8 mouse cellular contexts compared by ENCODE assay signal in genomic region chr17:44734501-44735222, GRCm38 (mm10). TPM values are rescaled to one million over a fixed set of nuclear protein-coding genes. Genes with fewer than 3 reads are reported as not detected.
DNase-seq lines count a peak whose midpoint lies in the region; ATAC-seq and TF ChIP-seq lines count a peak whose summit lies in the region.

No protein-coding gene starts in this region.

- peaks cover 19% of the 10 kb centered on the region for H3K27me3 ChIP-seq in hindbrain, postnatal 0 days (ENCODE audit: insufficient read depth, low read length)
- peaks cover 65% of the 10 kb centered on the region for H3K27me3 ChIP-seq in limb, embryonic 13.5 days
- peaks cover 77% of the 10 kb centered on the region for H3K27me3 ChIP-seq in midbrain, embryonic 14.5 days (ENCODE audit: control insufficient read depth, insufficient read depth, low read length)
- H3K27me3 ChIP-seq in stomach, embryonic 14.5 days (ENCODE audit: control insufficient read depth, insufficient read depth, low read length), result peaks cover 35% of the 10 kb centered on the region

- H3K36me3 ChIP-seq in hindbrain, postnatal 0 days (ENCODE audit: insufficient read depth, low read length), result no peaks in the 10 kb centered on the region
- no peaks in the 10 kb centered on the region for H3K36me3 ChIP-seq in limb, embryonic 13.5 days
- H3K36me3 ChIP-seq in midbrain, embryonic 14.5 days (ENCODE audit: control insufficient read depth, insufficient read depth, low read length), result no peaks in the 10 kb centered on the region
- H3K36me3 ChIP-seq in stomach, embryonic 14.5 days (ENCODE audit: control insufficient read depth, insufficient read depth, low read length), result no peaks in the 10 kb centered on the region

- no peak for ATAC-seq in hindbrain, postnatal 0 days
- ATAC-seq in limb, embryonic 13.5 days (ENCODE audit: low FRiP score, low read depth), result no peak
- peak; percentile 15; the same call in 1 of the 2 replicates for ATAC-seq in midbrain, embryonic 14.5 days (ENCODE audit: low FRiP score, low TSS enrichment)
- ATAC-seq in stomach, embryonic 14.5 days (ENCODE audit: insufficient number of reproducible peaks, insufficient read depth, low FRiP score, low read depth), result 0 out of 2 replicates have a peak, but pooled peaks have one; percentile 47

- peak overlapping the region; percentile 66 for H3K4me2 ChIP-seq in hindbrain, postnatal 0 days (ENCODE audit: low read depth, low read length)
- H3K4me2 ChIP-seq in limb, embryonic 13.5 days (replicated peaks), result peak overlapping the region; percentile 89
- peak overlapping the region; percentile 97 for H3K4me2 ChIP-seq in midbrain, embryonic 14.5 days (ENCODE audit: low read length)
- peak overlapping the region; percentile 91 for H3K4me2 ChIP-seq in stomach, embryonic 14.5 days (replicated peaks; ENCODE audit: low read depth, low read length)

- TF ChIP-seq CTCF in hindbrain, postnatal 0 days (IDR thresholded peaks at IDR 0.05; ENCODE audit: low read depth), result no peak

- peak; percentile 47 for DNase-seq in layer of hippocampus, adult 11-12 months (ENCODE audit: low spot score)
- no peak for DNase-seq in layer of hippocampus, adult 9-10 months (ENCODE audit: low spot score)
- DNase-seq in cerebellum, postnatal 25 days, result peak; percentile 26 to 53
- DNase-seq in gastrocnemius, postnatal 14 days, result peak; percentile 39
- DNase-seq in hindbrain, postnatal 0 days (ENCODE audit: low spot score), result peak; percentile 17
- peak; percentile 57 for DNase-seq in midbrain, embryonic 14.5 days

- no peaks in the 10 kb centered on the region for H3K9me3 ChIP-seq in hindbrain, postnatal 0 days (ENCODE audit: low read length)
- H3K9me3 ChIP-seq in limb, embryonic 13.5 days, result no peaks in the 10 kb centered on the region
- no peaks in the 10 kb centered on the region for H3K9me3 ChIP-seq in midbrain, embryonic 14.5 days (ENCODE audit: control insufficient read depth, low read length)
- H3K9me3 ChIP-seq in stomach, embryonic 14.5 days (ENCODE audit: control insufficient read depth, low read depth, low read length), result no peaks in the 10 kb centered on the region

- no peak overlapping the region for H3K27ac ChIP-seq in hindbrain, postnatal 0 days
- peak overlapping the region; percentile 87 for H3K27ac ChIP-seq in limb, embryonic 13.5 days
- H3K27ac ChIP-seq in midbrain, embryonic 14.5 days (replicated peaks; ENCODE audit: low read depth, low read length), result no peak overlapping the region
- no peak overlapping the region for H3K27ac ChIP-seq in stomach, embryonic 14.5 days (ENCODE audit: low read length)

- WGBS in hindbrain, postnatal 0 days, result 1% methylated on average over 48 of the region's 48 CpGs
- WGBS in limb, embryonic 13.5 days, result under 1% methylated on average over 48 of the region's 48 CpGs
- WGBS in midbrain, embryonic 14.5 days, result under 1% methylated on average over 48 of the region's 48 CpGs
- WGBS in stomach, embryonic 14.5 days, result under 1% methylated on average over 48 of the region's 48 CpGs

- intact Hi-C loops in gastrocnemius, postnatal 14 days (cut with DNase I; ENCODE audit: low total_unique reads), result loop anchor here (10.0 kb wide), 1 partner anchor 70 kb away; no protein-coding TSS in a partner anchor

- H3K4me1 ChIP-seq in hindbrain, postnatal 0 days (ENCODE audit: insufficient read depth, low read length), result peaks cover 6% of the 10 kb centered on the region; the same call in 1 of the 2 replicates
- H3K4me1 ChIP-seq in limb, embryonic 13.5 days, result peaks cover 32% of the 10 kb centered on the region
- H3K4me1 ChIP-seq in midbrain, embryonic 14.5 days (ENCODE audit: control insufficient read depth, insufficient read depth, low read length), result peaks cover 20% of the 10 kb centered on the region
- H3K4me1 ChIP-seq in stomach, embryonic 14.5 days (ENCODE audit: control insufficient read depth, insufficient read depth, low read length), result peaks cover 11% of the 10 kb centered on the region; the same call in 1 of the 2 replicates

- H3K9ac ChIP-seq in hindbrain, postnatal 0 days (replicated peaks; ENCODE audit: low read length), result no peak overlapping the region
- peak overlapping the region; percentile 86 for H3K9ac ChIP-seq in limb, embryonic 13.5 days
- peak overlapping the region; percentile 16; the same call in 1 of the 2 replicates for H3K9ac ChIP-seq in midbrain, embryonic 14.5 days (replicated peaks; ENCODE audit: low read length)
- H3K9ac ChIP-seq in stomach, embryonic 14.5 days (replicated peaks; ENCODE audit: low read depth, low read length), result peak overlapping the region; percentile 10; the same call in 1 of the 2 replicates

- peak overlapping the region; percentile 73 for H3K4me3 ChIP-seq in hindbrain, postnatal 0 days (ENCODE audit: low read length)
- H3K4me3 ChIP-seq in limb, embryonic 13.5 days, result peak overlapping the region; percentile 70
- peak overlapping the region; percentile 63 for H3K4me3 ChIP-seq in midbrain, embryonic 14.5 days (replicated peaks; ENCODE audit: low read depth, low read length)
- H3K4me3 ChIP-seq in stomach, embryonic 14.5 days (ENCODE audit: low read depth, low read length), result peak overlapping the region; percentile 65

RNA-seq across cellular contexts. Expression of gene Supt3, which starts 42.3 kb away (rescaled TPM):
- 1 to 10 TPM; 7.6 to 8.1 TPM for total RNA-seq in gastrocnemius, postnatal 14 days (2021)
- total RNA-seq in hindbrain, postnatal 0 days (2014; rRNA removed), result 4.1 and 7.4 TPM in 2 replicates
- 24.4 and 24.9 TPM in 2 replicates for polyA plus RNA-seq in hindbrain, postnatal 0 days (2015; fragmentation: Nextera tagmentation; extraction: Ambion mirVana)
- 24.7 and 25.9 TPM in 2 replicates for polyA plus RNA-seq in limb, embryonic 13.5 days (2015; fragmentation: Nextera tagmentation; extraction: Ambion mirVana)
- polyA plus RNA-seq in midbrain, embryonic 14.5 days (2014; fragmentation: Nextera tagmentation; extraction: Ambion mirVana), result 19.9 and 21.9 TPM in 2 replicates
- polyA plus RNA-seq in stomach, embryonic 14.5 days (2014; fragmentation: Nextera tagmentation; extraction: Ambion mirVana), result 27.0 and 27.5 TPM in 2 replicates

Comparison
In these comparisons a context has a peak if more than half of its experiments do, and no peak if none do; other contexts are left out.
1. ATAC-seq: peak in midbrain, embryonic 14.5 days (single experiment) and stomach, embryonic 14.5 days (single experiment); none in hindbrain, postnatal 0 days (single experiment) and limb, embryonic 13.5 days (single experiment).
2. Peak in every context shown above with its lines, with median percentiles within 50 percentile points of each other: H3K4me2 ChIP-seq and H3K4me3 ChIP-seq.